ENCODE assay signal across 8 mouse cellular contexts in genomic region chr6:117166581-117167425, GRCm38 (mm10). TPM values are rescaled to one million over a fixed set of nuclear protein-coding genes. Genes with fewer than 3 reads are reported as not detected.
DNase-seq lines count a peak whose midpoint lies in the region; ATAC-seq lines count a peak whose summit lies in the region.

No protein-coding gene starts in this region.

- peak overlapping the region; percentile 20; the same call in 1 of the 2 replicates for H3K4me2 ChIP-seq in hindbrain, embryonic 14.5 days (replicated peaks)

- H3K9ac ChIP-seq in hindbrain, embryonic 14.5 days, result no peak overlapping the region

- no peak overlapping the region; the same call in 1 of the 2 replicates for H3K4me3 ChIP-seq in hindbrain, embryonic 14.5 days (replicated peaks; ENCODE audit: low read length)

- DNase-seq in R1 (ENCODE audit: low read depth, low spot score), result peak; percentile 87
- DNase-seq in cerebellum, postnatal 14 days, result peak; percentile 97
- peak; percentile 87 to 92 for DNase-seq in frontal cortex, postnatal 36 days (ENCODE audit: low spot score in 2 of 2)
- peak; percentile 92 for DNase-seq in hindbrain, embryonic 14.5 days (ENCODE audit: low spot score)
- DNase-seq in layer of hippocampus, postnatal 25 days (ENCODE audit: extremely low spot score in 1 of 2, low spot score in 1 of 2), result peak; percentile 81 to 94
- DNase-seq in lung, postnatal 10 days, result peak; percentile 89
- peak; percentile 59 for DNase-seq in retina, postnatal 7 days (ENCODE audit: low read depth, low spot score)
- peak; percentile 80 to 87 for DNase-seq in urinary bladder, postnatal 4 days (ENCODE audit: low spot score in 2 of 2)

- 2% methylated on average over 16 of the region's 16 CpGs for WGBS in hindbrain, embryonic 14.5 days

- H3K27ac ChIP-seq in hindbrain, embryonic 14.5 days, result no peak overlapping the region

- no peaks in the 10 kb centered on the region for H3K9me3 ChIP-seq in hindbrain, embryonic 14.5 days (ENCODE audit: control insufficient read depth, low read length)

- H3K4me1 ChIP-seq in hindbrain, embryonic 14.5 days (replicated peaks; ENCODE audit: control insufficient read depth, insufficient read depth, low read length), result peaks cover 22% of the 10 kb centered on the region

- H3K36me3 ChIP-seq in hindbrain, embryonic 14.5 days (replicated peaks; ENCODE audit: control insufficient read depth, insufficient read depth), result no peaks in the 10 kb centered on the region

- peak; percentile 87; the same call in 1 of the 2 replicates for ATAC-seq in hindbrain, embryonic 14.5 days (ENCODE audit: low FRiP score)

- H3K27me3 ChIP-seq in hindbrain, embryonic 14.5 days (ENCODE audit: control insufficient read depth, insufficient read depth, low read length), result peaks cover 61% of the 10 kb centered on the region

RNA-seq across cellular contexts. Expression of gene Cxcl12, which starts 1.5 kb away (rescaled TPM):
- 61.8 and 62.4 TPM in 2 replicates for polyA plus RNA-seq in hindbrain, embryonic 14.5 days (2014; fragmentation: Nextera tagmentation; extraction: Ambion mirVana)
- 10 to 100 TPM; 41.5 to 50.2 TPM for total RNA-seq in layer of hippocampus, postnatal 25 days (2021)
